Mouse (Mus musculus): ENCODE results near the gene Ppp1r14c. TPM values are rescaled to one million over a fixed set of nuclear protein-coding genes. Genes with fewer than 3 reads are reported as not detected.

Ppp1r14c gene
- polyA plus RNA-seq, 1 experiment from 2014 or later, result 1.4 TPM

- WGBS, result 44% methylated on average over 3 of the region's 3 CpGs
- H3K36me3 ChIP-seq (ENCODE audit: control insufficient read depth, insufficient read depth), result no peaks in the 10 kb centered on the region
- no peak overlapping the region for H3K27ac ChIP-seq (ENCODE audit: low read depth, low read length)
- no peak overlapping the region for H3K4me3 ChIP-seq (ENCODE audit: low read depth, low read length)
- no peak for TF ChIP-seq CTCF (IDR thresholded peaks at IDR 0.05; ENCODE audit: low read depth)
- H3K9me3 ChIP-seq (ENCODE audit: control insufficient read depth), result no peaks in the 10 kb centered on the region
- H3K9ac ChIP-seq (ENCODE audit: low read depth, low read length), result no peak overlapping the region
- H3K4me1 ChIP-seq (replicated peaks; ENCODE audit: control insufficient read depth, insufficient read depth, low read length), result no peaks in the 10 kb centered on the region
- ATAC-seq, result no peak
- no peaks in the 10 kb centered on the region for H3K27me3 ChIP-seq (replicated peaks; ENCODE audit: control insufficient read depth, insufficient read depth, low read length)
- H3K4me2 ChIP-seq (replicated peaks; ENCODE audit: low read depth), result no peak overlapping the region
Observed at GRCm38 (mm10) chr10:3383176-3383575, 17.3 kb downstream of the Ppp1r14c start.

- no peak overlapping the region for H3K9ac ChIP-seq (ENCODE audit: low read depth, low read length)
- no peak for TF ChIP-seq CTCF (IDR thresholded peaks at IDR 0.05; ENCODE audit: low read depth)
- H3K9me3 ChIP-seq (ENCODE audit: control insufficient read depth), result no peaks in the 10 kb centered on the region
- no peak overlapping the region for H3K27ac ChIP-seq (ENCODE audit: low read depth, low read length)
- 77% methylated on average over 4 of the region's 4 CpGs for WGBS
- no peaks in the 10 kb centered on the region for H3K36me3 ChIP-seq (ENCODE audit: control insufficient read depth, insufficient read depth)
- no peak for ATAC-seq
- H3K4me3 ChIP-seq (ENCODE audit: low read depth, low read length), result no peak overlapping the region
- H3K4me2 ChIP-seq (replicated peaks; ENCODE audit: low read depth), result no peak overlapping the region
- H3K27me3 ChIP-seq (replicated peaks; ENCODE audit: control insufficient read depth, insufficient read depth, low read length), result no peaks in the 10 kb centered on the region
- no peaks in the 10 kb centered on the region for H3K4me1 ChIP-seq (replicated peaks; ENCODE audit: control insufficient read depth, insufficient read depth, low read length)
Observed at GRCm38 (mm10) chr10:3392251-3392650, 26.4 kb downstream of the Ppp1r14c start.

- Histone ChIP-seq H3K9ac (ENCODE audit: low read depth, low read length) (no peak overlapping the region), H3K9me3 (ENCODE audit: control insufficient read depth) (no peaks in the 10 kb centered on the region), H3K27ac (ENCODE audit: low read depth, low read length) (no peak overlapping the region), H3K4me1 (replicated peaks; ENCODE audit: control insufficient read depth, insufficient read depth, low read length) (no peaks in the 10 kb centered on the region), H3K36me3 (ENCODE audit: control insufficient read depth, insufficient read depth) (no peaks in the 10 kb centered on the region), H3K4me2 (replicated peaks; ENCODE audit: low read depth) (no peak overlapping the region), H3K4me3 (ENCODE audit: low read depth, low read length) (no peak overlapping the region), H3K27me3 (replicated peaks; ENCODE audit: control insufficient read depth, insufficient read depth, low read length) (no peaks in the 10 kb centered on the region)
- no peak for ATAC-seq
- 90% methylated on average over 4 of the region's 4 CpGs for WGBS
- no peak for TF ChIP-seq CTCF (IDR thresholded peaks at IDR 0.05; ENCODE audit: low read depth)
Observed at GRCm38 (mm10) chr10:3393548-3393947, 27.7 kb downstream of the Ppp1r14c start.

GRCm38 (mm10) chr10:3394193-3394592 lies 28.3 kb downstream of the Ppp1r14c start:
- H3K4me2 ChIP-seq (replicated peaks; ENCODE audit: low read depth), result no peak overlapping the region
- 63% methylated on average over 5 of the region's 5 CpGs for WGBS
- TF ChIP-seq CTCF (IDR thresholded peaks at IDR 0.05; ENCODE audit: low read depth), result no peak
- no peaks in the 10 kb centered on the region for H3K36me3 ChIP-seq (ENCODE audit: control insufficient read depth, insufficient read depth)
- no peak overlapping the region for H3K27ac ChIP-seq (ENCODE audit: low read depth, low read length)
- H3K27me3 ChIP-seq (replicated peaks; ENCODE audit: control insufficient read depth, insufficient read depth, low read length), result no peaks in the 10 kb centered on the region
- H3K9ac ChIP-seq (ENCODE audit: low read depth, low read length), result no peak overlapping the region
- no peak for ATAC-seq
- no peaks in the 10 kb centered on the region for H3K4me1 ChIP-seq (replicated peaks; ENCODE audit: control insufficient read depth, insufficient read depth, low read length)
- no peak overlapping the region for H3K4me3 ChIP-seq (ENCODE audit: low read depth, low read length)
- H3K9me3 ChIP-seq (ENCODE audit: control insufficient read depth), result no peaks in the 10 kb centered on the region

- no peak overlapping the region for H3K4me3 ChIP-seq (ENCODE audit: low read depth, low read length)
- H3K36me3 ChIP-seq (ENCODE audit: control insufficient read depth, insufficient read depth), result no peaks in the 10 kb centered on the region
- no peaks in the 10 kb centered on the region for H3K9me3 ChIP-seq (ENCODE audit: control insufficient read depth)
- H3K27me3 ChIP-seq (replicated peaks; ENCODE audit: control insufficient read depth, insufficient read depth, low read length), result no peaks in the 10 kb centered on the region
- H3K9ac ChIP-seq (ENCODE audit: low read depth, low read length), result no peak overlapping the region
- no peak for TF ChIP-seq CTCF (IDR thresholded peaks at IDR 0.05; ENCODE audit: low read depth)
- WGBS, result 73% methylated on average over 4 of the region's 4 CpGs
- H3K4me1 ChIP-seq (replicated peaks; ENCODE audit: control insufficient read depth, insufficient read depth, low read length), result no peaks in the 10 kb centered on the region
- no peak overlapping the region for H3K4me2 ChIP-seq (replicated peaks; ENCODE audit: low read depth)
- ATAC-seq, result no peak
- H3K27ac ChIP-seq (ENCODE audit: low read depth, low read length), result no peak overlapping the region
Observed at GRCm38 (mm10) chr10:3394671-3395288, 28.9 kb downstream of the Ppp1r14c start.

GRCm38 (mm10) chr10:3395341-3395931 lies 29.6 kb downstream of the Ppp1r14c start:
- no peaks in the 10 kb centered on the region for H3K27me3 ChIP-seq (replicated peaks; ENCODE audit: control insufficient read depth, insufficient read depth, low read length)
- no peaks in the 10 kb centered on the region for H3K9me3 ChIP-seq (ENCODE audit: control insufficient read depth)
- 73% methylated on average over 12 of the region's 12 CpGs for WGBS
- H3K4me3 ChIP-seq (ENCODE audit: low read depth, low read length), result no peak overlapping the region
- no peak for ATAC-seq
- no peak overlapping the region for H3K4me2 ChIP-seq (replicated peaks; ENCODE audit: low read depth)
- H3K4me1 ChIP-seq (replicated peaks; ENCODE audit: control insufficient read depth, insufficient read depth, low read length), result no peaks in the 10 kb centered on the region
- TF ChIP-seq CTCF (IDR thresholded peaks at IDR 0.05; ENCODE audit: low read depth), result no peak
- no peaks in the 10 kb centered on the region for H3K36me3 ChIP-seq (ENCODE audit: control insufficient read depth, insufficient read depth)
- H3K27ac ChIP-seq (ENCODE audit: low read depth, low read length), result no peak overlapping the region
- no peak overlapping the region for H3K9ac ChIP-seq (ENCODE audit: low read depth, low read length)

All from intestine, postnatal 0 days (tissue).